Mouse (Mus musculus) G1E (cell line): ENCODE measurements at regions not wholly inside any gene's neighbourhood (a gene's known extent, or its start where the extent isn't known, plus 50 kb on each side); places are given as distances from the start of the nearest gene placed in this dataset.

Experiments used
- CTCF ChIP-seq: IDR thresholded peaks from 2 replicates; pipeline ENCODE4 v1.5.1; 2012; ENCODE audit warnings: low read depth, low read length, inconsistent platforms, mixed read lengths
- GATA1 ChIP-seq: IDR thresholded peaks from 2 replicates; pipeline ENCODE4 v1.6.1; 2012; ENCODE audit warnings: borderline replicate concordance, low read length, inconsistent platforms, mixed read lengths

- TF ChIP-seq CTCF: no peak
- TF ChIP-seq GATA1: no peak
Observed at GRCm38 (mm10) chr1:128868761-128869160, 276.7 kb upstream of the Cxcr4 start.
